Mouse (Mus musculus): ENCODE results near the gene Mgat3. TPM values are rescaled to one million over a fixed set of nuclear protein-coding genes. Genes with fewer than 3 reads are reported as not detected.

Gene Mgat3
- total and polyA plus RNA-seq, 3 experiments = not detected

DNA sequence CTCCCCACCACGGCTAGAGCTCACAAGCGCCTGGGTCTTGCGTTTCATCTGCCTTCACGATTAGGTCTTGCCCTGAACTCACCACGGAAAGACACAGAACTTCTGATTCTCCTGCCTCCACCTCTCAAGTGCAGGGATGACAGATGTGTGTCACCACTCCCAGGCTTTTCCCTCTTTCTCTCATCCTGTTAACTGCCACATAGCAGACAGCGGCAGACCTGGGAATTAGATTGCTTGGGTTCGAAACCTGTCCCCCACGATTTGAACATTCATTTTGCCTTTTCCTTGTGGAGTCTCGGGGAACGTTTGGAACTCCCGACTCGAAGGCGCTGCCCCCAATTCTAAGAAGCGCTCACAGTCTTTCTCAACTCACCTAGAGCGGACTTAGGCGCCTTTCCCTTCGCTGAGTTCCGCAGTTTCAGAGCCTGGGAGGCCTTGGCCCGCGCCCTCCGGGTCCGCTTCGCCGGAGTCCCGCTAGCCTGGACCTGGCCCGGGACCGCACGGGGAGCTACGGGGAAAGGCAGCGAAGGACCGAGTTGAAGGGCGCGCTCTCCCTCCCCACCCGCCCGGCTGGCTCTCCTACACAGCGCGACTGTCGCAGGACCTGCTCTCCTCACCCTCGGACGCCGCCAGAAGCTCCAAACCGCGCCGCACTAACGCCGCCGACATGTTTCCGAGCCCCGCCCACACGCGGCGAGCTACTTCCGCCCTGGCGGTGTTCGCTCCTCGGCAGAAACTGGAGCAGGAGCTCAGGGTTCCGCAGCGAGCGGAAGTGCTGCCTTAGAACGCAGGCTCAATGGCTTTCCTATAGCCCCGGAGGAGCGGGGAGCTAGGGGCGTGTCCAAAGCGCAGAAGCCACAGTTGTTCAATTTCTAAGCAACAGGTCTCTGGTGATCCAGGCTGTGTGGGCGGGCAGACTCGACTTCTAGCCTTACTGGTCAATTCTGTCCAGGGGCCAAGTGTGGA is 90.4 kb downstream of the Mgat3 start, which contains the start of gene Rps19bp1:
Rps19bp1 (minus strand) TSS at position 706 of the 966 bp plus-strand sequence.
- H3K9ac ChIP-seq (ENCODE audit: control insufficient read depth, low read depth, low read length, poor library complexity, severe bottlenecking) = peak within 1 kb of the TSS; percentile 98
- H3K27me3 ChIP-seq (ENCODE audit: control insufficient read depth in 1 of 2, insufficient read depth in 2 of 2, low read length in 2 of 2) = no peaks in the 10 kb centered on the region
- peak within 1 kb of the TSS; percentile 7 for H3K27ac ChIP-seq (ENCODE audit: control insufficient read depth, low read depth, low read length)
- peak within 1 kb of the TSS; percentile 89 to 96 for H3K4me3 ChIP-seq (ENCODE audit: control insufficient read depth in 1 of 2, insufficient read depth in 1 of 2, low read depth in 2 of 2, low read length in 2 of 2)
- no peaks in the 10 kb centered on the region; a peak in 1 of 4 replicates for H3K4me1 ChIP-seq (ENCODE audit: control insufficient read depth in 1 of 2, insufficient read depth in 2 of 2, low read length in 2 of 2)
- DNase-seq (ENCODE audit: low read depth, low spot score) = peak; percentile 98
- no peaks in the 10 kb centered on the region for H3K9me3 ChIP-seq (replicated peaks; ENCODE audit: insufficient read depth, low read length)
- H3K79me2 ChIP-seq (ENCODE audit: control insufficient read depth, insufficient read depth, low read length, poor library complexity) = peaks cover 14% of the 10 kb centered on the region
- no peaks in the 10 kb centered on the region; a peak in 1 of 4 replicates for H3K36me3 ChIP-seq (ENCODE audit: control insufficient read depth in 1 of 2, insufficient read depth in 2 of 2, low read length in 2 of 2)
- TF ChIP-seq MAZ (IDR thresholded peaks at IDR 0.05; ENCODE audit: low read depth, low read length) = peak; percentile 76; the same call in 1 of the 2 replicates
- peak; percentile 86 for TF ChIP-seq TCF12 (IDR thresholded peaks at IDR 0.05; ENCODE audit: low read depth, low read length)
- TF ChIP-seq MYC (IDR thresholded peaks at IDR 0.05; ENCODE audit: low read depth, low read length) = peak; percentile 60; the same call in 1 of the 2 replicates
- peak; percentile 98 for TF ChIP-seq HCFC1 (IDR thresholded peaks at IDR 0.05; ENCODE audit: low read depth, low read length)
- TF ChIP-seq MEF2A (IDR thresholded peaks at IDR 0.05; ENCODE audit: extremely low read depth, insufficient replicate concordance, low read depth, low read length, poor library complexity, severe bottlenecking) = peak; percentile 62; the same call in 1 of the 2 replicates
- TF ChIP-seq NELFE (IDR thresholded peaks at IDR 0.05; ENCODE audit: low read depth, low read length) = peak; percentile 89
- no peak for TF ChIP-seq JUND (IDR thresholded peaks at IDR 0.05; ENCODE audit: low read depth, low read length)
- TF ChIP-seq TAL1 (IDR thresholded peaks at IDR 0.05; ENCODE audit: low read length) = no peak
- no peak for TF ChIP-seq E2F4 (IDR thresholded peaks at IDR 0.05; ENCODE audit: borderline replicate concordance, low read depth, low read length)
- TF ChIP-seq CHD2 (IDR thresholded peaks at IDR 0.05; ENCODE audit: low read length) = no peak
- TF ChIP-seq MAFK (IDR thresholded peaks at IDR 0.05; ENCODE audit: borderline replicate concordance, low read depth, low read length) = no peak
- peak; percentile 76; the same call in 1 of the 2 replicates for TF ChIP-seq KAT2A (conservative IDR thresholded peaks at IDR 0.05; ENCODE audit: low read depth, low read length)
- TF ChIP-seq POLR2AphosphoS2 (IDR thresholded peaks at IDR 0.05; ENCODE audit: low read length) = peak; percentile 80
- TF ChIP-seq CTCF (IDR thresholded peaks at IDR 0.05 in 2 of 3, conservative IDR thresholded peaks at IDR 0.05 in 1 of 3; ENCODE audit: control insufficient read depth in 1 of 3, insufficient read depth in 1 of 3, low read depth in 2 of 3, low read length in 3 of 3, poor library complexity in 1 of 3, severe bottlenecking in 1 of 3) = 0 out of 6 replicates have a peak, but pooled peaks of 1 of the 3 experiments have one; percentile 0
- TF ChIP-seq ELF1 (IDR thresholded peaks at IDR 0.05; ENCODE audit: low read depth, low read length) = peak; percentile 94
- 0 out of 2 replicates have a peak, but pooled peaks have one; percentile 21 for TF ChIP-seq ZNF384 (IDR thresholded peaks at IDR 0.05; ENCODE audit: low read depth, low read length)
- peak; percentile 97 for TF ChIP-seq MXI1 (IDR thresholded peaks at IDR 0.05; ENCODE audit: low read depth, low read length)
- TF ChIP-seq SMC3 (IDR thresholded peaks at IDR 0.05; ENCODE audit: low read depth, low read length) = peak; percentile 6; the same call in 1 of the 2 replicates
- TF ChIP-seq POLR2A (IDR thresholded peaks at IDR 0.05; ENCODE audit: control insufficient read depth in 1 of 2, insufficient read depth in 1 of 2, low read depth in 1 of 2, low read length in 2 of 2, poor library complexity in 1 of 2) = peak; percentile 85 to 89
- TF ChIP-seq USF1 (IDR thresholded peaks at IDR 0.05; ENCODE audit: low read depth, low read length) = peak; percentile 63
- TF ChIP-seq NRF1 (IDR thresholded peaks at IDR 0.05; ENCODE audit: insufficient read depth, low read depth, low read length, poor library complexity, severe bottlenecking) = peak; percentile 62
- no peak for TF ChIP-seq ZKSCAN1 (IDR thresholded peaks at IDR 0.05; ENCODE audit: low read depth, low read length)
- peak; percentile 89 for TF ChIP-seq TBP (IDR thresholded peaks at IDR 0.05; ENCODE audit: low read depth, low read length)
- TF ChIP-seq MAX (IDR thresholded peaks at IDR 0.05; ENCODE audit: low read length) = peak; percentile 77
- peak; percentile 98 for TF ChIP-seq SIN3A (IDR thresholded peaks at IDR 0.05; ENCODE audit: low read length)
- no peak for TF ChIP-seq BHLHE40 (IDR thresholded peaks at IDR 0.05; ENCODE audit: borderline replicate concordance, low read depth, low read length)
- 0 out of 2 replicates have a peak, but pooled peaks have one; percentile 57 for TF ChIP-seq UBTF (IDR thresholded peaks at IDR 0.05; ENCODE audit: borderline replicate concordance, insufficient read depth, low read depth, low read length)
- TF ChIP-seq RCOR1 (IDR thresholded peaks at IDR 0.05; ENCODE audit: low read depth, low read length) = peak; percentile 56
- TF ChIP-seq ZMIZ1 (IDR thresholded peaks at IDR 0.05; ENCODE audit: low read depth, low read length) = peak; percentile 86
- TF ChIP-seq ETS1 (IDR thresholded peaks at IDR 0.05; ENCODE audit: low read depth, low read length) = peak; percentile 66
